Mouse (Mus musculus) skeletal muscle tissue, adult 2 months (tissue): ENCODE results near the gene Rrnad1.

Source experiments
- DNase-seq: peaks from one replicate; pipeline ENCODE4 v3.0.0-alpha.2; 2012; ENCODE audit warnings: low read depth, low spot score

Gene Rrnad1

DNA sequence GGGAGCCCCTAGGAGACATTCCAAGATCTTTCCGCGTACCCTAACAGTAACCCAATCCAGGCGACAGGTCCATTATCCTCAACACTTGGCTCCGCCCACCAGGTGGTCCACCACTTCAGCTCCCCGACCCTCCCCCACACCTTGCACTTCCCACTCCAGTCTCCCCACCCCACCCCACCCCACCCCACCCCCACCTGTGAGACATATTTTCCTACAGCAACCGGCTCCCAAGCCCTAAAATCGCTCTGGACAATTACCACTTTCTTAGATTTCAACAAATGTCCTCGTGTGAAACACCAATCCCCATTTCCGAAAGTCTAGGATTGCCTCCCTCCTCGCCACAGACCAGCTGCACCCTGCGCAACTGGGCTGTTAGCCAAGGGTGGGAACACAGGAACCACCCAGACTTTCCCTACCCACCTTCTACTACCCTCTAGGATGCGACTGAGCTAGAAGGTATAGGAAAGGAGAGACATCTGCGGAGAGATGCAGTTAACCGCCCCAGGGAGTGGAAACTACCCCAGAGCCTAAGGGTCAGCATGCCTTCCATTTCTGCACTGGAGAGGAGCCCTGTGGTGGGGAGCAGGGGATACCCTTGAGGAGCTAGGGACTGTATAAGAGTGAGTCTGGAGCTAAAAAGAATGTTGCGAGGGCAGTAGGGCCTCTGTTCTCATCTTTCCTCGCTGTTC is 18.9 kb upstream of the Rrnad1 start:
- no peak for DNase-seq

DNA sequence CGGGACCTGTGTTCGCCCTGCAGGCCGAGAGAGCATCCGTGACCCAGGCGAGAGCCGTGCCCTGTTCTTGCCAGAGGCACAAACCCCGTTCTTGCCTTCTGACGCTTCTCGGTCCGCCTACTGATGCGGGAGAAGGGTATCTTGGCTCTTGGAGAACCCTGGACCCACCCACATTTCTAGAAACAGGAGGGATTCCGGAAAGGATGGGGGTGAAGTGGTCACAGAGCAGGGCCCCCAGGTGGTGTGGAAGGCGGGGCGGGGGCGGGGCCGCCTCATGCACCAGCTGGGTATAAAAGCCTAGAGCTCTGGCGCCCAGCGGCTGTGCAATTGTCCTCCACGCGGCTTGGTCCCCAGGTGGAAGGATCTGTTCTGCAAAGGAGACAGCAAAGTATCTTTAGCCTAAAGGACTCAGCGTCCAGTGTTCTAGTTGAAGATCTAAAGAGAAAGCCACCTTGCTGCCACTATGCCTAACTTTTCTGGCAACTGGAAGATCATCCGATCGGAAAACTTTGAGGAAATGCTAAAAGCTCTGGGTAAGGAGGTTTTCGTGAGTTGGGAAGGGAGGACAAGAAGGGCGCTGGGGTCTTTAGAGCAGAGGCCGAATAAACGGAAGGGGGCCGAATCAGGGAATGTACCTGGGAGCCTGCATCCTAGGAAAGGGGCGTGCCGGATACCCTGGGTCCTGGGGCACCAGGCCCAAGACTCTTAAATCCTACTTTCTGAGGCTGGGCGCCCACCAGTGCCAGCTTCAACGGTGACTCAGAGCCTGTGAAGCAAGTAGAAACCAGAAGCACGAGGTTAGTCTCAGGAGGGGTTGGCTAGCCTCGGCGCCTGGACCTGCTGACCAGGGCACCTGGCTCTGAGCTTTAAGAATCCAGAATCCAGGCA is 18.1 kb upstream of the Rrnad1 start, which contains the start of gene Crabp2:
Gene Crabp2 (plus strand): TSS at position 289 of the 888 bp plus-strand sequence.
- DNase-seq = no peak

DNA sequence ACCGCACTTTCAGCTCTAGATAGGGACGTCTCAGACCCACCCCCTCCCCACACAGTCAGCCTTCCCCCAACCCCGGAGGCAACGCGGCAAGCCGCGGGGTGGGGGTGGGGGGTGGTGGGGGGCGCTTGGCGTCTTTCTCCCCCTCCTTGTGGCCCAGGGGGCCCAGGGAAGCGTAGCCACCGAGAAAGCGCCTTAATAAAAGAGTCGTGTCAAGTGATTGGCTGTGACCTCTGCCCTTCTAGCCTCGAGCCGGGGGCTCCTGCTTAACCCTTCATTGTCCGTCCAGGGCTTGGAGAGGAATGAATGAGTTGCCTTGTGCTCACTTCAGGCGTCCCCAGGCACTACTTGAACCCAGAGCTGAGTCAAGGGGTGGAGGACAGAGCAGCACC is 17.3 kb upstream of the Rrnad1 start:
- no peak for DNase-seq

DNA sequence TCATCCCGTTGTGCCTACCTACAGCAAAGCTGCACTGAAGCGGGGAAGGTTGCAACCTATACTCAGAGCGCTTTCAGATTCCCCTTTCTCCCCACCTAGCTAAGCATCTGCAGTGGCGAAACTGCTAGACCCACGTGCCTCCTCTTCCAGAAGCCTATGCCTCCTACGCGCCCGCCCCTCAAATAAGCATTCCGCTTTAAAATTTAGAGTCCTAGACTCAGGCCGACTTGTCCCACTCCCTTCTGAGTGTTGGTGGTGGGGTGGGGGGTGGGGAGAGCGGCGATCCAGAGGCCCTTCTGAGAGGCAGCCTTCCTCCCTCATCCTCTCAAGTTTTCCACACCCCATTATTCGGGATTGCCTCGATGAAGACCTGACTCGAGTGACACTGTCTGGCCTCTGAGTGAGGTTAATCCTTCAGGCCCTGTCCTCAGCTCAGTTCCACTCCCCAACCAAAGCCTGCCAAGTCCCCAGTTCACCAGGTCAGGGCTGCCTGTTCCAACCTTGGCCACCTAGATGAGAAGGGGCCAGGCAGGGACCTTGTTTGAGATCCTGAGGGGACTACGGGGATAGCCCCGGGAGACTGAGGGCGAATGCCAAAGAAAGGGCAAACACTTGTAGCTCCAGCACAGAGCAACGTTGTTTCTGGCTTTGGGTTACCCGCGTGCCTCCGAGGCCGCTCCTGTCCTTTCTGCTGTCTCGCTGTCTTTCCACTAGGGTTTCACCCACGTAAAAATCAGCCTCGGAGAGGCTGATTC is 16.7 kb upstream of the Rrnad1 start:
- DNase-seq = no peak

DNA sequence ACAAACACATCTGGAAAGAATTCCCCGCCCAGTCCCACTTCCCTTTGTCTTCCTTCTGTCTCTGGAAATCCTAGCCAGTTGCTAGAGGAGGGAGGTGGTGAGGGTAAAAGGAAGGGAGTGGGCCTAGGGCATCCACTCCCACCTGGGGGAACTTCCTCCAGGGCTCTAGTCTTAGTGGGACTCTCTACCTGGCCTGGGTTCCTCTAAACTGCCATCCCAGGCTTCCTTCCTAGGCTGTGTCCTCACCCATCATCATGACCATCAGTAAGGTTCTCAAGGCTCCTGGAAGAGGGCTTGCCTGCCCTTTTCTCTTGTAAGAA is 16.0 kb upstream of the Rrnad1 start:
- no peak for DNase-seq

DNA sequence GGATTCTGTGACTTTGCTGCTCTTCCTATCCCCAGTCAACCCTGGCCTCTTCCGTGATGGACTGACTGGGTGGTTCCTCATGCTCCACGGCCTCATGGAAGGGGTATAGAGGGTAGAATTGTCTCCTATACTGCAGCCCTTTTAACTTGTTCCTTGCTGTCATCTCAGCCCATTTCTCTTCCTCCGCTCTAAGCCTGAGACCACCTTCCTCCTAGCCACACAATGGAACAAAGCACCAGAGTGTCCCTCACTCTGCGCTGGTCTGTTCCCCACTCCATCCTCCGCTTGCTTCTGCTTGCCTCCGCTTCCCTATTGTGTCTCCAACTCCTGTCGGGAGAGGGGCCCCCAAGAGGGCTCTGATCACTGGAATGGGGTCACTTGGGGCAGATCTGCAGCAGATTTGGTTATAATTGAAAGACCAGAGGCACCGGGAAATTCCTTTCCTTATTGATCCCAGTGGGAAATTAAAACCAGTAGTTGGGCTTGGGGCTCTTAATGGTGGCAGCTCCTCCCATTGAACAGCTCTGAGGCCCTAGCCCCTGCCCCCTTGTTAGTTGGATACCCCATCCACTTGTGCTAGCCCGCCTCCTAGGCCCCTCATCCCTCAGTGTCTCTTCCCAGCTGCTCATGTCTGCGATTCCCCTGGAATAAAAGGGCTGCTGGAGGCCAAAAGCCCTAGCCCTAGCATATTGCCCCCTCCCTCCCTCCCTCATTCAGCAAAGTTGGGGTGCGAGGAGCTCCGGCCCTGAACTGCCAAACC is 15.4 kb upstream of the Rrnad1 start:
- no peak for DNase-seq

DNA sequence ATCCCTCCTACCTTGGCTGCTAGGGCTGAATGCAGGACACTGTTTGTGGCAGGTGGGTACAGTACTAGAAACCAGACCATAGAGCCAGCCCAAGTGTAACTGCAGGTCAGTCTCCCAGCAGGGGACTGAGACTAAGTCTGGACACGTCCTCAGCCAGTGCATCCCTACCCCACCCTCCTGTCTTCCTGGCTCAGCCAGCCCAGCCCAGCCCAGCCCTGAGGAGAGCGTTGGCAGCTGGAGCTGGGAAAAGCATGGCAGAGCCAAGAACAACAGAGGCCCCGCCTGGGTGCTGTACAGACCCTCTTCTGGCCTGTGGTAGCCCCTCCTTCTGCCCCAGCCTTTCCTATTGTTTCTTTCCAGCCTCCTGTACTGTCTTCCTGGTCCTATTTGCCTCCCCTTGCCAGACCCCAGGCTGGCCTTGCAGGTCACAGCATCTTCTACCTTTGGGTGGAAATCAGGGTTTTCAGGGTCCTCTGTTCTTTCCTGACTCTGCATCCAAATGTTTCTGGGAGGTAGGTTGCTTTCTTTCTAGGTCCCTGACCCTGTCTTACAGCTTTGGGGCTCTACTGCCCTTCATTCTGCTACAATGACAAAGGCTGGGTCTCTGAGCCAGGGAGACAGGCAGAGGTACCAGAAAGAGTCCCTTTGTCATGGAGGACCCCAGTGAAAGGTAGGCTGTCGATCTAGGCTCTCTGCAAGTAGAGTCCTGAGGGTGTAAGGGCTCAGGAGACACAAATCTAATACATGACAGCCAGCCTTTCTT is 14.5 kb upstream of the Rrnad1 start:
- DNase-seq = no peak

DNA sequence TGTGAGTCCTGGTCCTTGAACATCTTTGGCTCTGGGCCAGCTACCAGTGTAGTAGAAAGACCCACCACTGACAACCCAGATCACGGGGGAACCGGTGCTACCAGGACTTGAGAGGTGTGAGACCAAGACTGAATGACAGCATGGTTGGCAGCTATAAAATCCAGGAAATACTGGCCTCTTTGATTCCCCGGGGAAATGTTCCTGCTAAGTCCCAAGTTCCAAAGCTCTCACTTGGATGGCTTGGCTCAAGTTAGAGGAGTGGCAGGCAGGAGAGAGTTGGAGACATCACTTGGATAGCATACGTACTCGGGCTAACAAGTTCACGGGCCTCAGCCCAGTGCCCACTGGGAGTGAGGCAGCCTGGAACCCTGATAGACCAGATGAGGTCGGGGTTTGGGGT is 13.1 kb upstream of the Rrnad1 start:
- DNase-seq = no peak

DNA sequence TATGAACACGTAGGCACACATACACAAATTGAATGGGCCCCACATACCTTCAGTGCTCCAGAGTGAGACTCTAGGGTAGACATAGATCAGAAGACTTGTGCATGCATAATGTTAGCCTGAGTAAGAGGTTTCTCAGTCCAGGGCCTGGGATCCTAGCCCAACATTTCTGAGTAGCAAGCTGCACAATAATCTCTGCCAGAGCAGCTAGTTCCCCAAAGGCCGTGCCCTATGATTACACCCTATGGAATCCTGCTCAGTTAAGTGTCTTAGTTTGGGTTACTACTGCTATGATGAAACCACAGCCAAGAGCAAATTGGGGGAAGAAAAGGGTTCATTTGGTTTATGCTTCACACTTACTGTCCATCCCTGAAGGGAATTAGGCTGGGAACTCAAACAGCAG is 12.0 kb upstream of the Rrnad1 start:
- no peak for DNase-seq

DNA sequence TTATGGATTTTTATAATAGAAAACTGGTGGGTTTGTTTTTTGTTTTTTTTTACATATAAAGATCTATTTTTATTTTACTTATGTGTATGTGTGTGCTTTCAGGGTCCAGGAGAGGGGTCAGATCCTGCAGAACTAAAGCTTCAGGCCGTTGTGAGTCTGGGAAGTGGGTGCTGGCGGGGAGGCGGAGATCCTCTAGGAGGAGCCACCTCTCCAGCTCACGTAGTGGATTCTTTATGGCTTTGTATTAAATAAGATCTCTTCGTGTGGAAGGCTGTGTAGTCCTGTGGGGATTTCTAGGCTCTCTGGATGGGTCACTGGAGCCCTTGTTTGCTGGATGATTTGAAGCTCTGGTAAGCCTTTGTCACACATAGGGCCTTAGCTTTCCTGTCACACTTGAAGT is 10.1 kb upstream of the Rrnad1 start:
- no peak for DNase-seq

DNA sequence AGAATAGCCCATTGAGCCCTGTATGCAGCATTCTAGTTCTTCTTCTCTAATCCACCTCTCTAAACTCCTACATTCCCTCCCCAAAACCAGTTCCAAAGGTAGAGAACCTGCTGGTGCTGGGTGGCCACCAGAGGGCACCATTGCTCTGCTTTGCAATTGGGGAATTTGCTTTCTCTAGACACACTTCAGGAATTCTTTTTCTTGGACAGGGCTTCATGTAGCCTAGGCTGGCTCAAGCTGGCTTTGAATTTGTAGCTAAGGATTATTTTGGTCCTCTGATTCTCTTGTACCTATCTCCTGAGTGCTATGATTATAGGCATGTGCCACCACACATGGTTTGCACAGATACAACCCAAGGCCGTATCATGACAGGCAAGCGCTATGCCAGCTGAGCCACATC is 5.3 kb upstream of the Rrnad1 start:
- DNase-seq = peak; percentile 44

DNA sequence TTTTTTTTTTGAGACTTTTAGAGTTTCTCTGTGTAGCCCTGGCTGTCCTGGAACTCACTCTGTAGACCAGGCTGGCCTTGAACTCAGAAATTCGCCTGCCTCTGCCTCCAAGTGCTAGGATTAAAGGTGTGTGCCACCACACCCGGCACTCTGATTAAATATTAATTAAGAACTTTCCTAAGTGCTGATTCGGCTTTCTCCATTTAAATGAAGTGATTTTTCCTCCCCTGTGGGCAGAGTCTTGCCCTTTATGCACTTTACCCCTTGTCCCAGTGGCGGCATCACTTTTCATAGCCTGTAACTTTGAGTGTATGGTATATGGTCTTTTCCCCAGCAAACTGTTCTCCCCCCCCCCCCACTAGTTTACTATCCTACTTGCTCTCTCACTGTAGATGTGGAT is 4.7 kb upstream of the Rrnad1 start:
- no peak for DNase-seq

DNA sequence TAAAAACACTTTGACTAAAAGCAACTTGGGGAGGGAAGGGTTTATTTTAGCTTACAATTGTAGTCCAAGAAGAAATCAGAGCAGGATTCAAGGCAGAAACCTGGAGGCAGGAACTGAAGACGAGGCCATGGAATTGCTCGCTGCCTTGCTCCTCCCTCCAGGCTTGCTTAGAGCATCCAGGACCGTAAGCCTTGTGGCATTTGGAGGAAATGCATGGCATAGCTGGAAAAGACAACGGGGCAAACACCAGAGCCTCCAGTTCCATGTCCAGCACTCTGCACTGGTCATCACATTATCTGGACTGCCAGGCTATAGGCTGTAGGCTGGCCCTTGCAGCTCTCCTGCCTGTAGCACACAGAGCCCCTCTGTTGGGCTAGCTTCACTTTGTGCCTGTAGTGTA is 4.0 kb upstream of the Rrnad1 start:
- no peak for DNase-seq

DNA sequence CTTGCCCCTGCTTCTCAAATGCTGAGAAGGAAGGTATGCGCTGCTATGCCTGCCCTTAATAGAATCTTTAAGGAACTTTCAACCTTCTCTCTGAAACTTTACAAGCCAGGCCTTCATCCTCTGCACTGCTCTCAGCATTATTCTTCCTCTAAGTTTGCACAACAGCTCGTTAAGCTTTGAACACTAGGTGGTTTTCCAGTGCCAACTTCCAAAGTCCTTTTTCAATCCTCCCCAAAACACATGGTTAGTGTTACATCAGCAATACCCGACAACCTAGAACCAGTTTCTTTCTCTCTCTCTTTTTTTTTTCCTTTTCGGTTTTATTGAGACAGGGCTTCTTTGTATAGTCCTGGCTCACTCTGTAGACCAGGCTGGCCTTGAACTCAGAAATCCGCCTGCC is 3.5 kb upstream of the Rrnad1 start:
- no peak for DNase-seq

DNA sequence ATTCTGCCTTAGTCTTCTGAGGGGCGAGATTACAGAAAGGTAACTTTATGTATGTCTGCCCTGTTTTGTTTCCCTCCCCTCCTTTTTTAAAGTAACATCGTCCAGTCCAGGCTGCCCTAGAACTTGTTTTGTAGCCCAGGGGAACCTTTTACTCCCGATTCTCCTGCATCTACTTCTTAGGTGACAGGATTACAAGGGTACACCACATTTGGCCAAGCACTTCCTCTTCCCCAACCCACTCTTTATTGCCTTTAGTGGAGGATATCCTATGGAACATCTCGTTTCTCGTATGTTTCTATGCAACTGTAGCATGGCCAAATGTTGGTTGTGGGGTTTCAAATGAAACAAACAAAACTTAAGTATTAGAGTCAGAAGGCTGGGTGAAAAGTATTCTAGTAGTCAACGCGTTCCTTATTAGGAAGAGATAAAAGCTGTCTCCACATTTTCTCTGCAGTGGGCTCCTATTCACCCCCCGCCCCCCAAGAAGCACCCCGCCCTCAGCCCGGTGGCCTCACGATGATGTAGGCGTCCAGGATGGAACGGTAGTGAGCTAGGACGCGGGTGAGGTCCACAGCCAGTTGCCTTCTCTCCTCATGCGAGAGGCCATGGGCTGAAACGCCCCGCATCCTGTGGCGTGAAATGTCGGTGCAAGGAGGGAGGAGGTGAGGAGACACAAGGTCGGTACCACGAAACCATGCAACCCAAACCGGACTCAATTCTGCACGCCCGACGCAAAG is 1.0 kb downstream of the Rrnad1 start:
- no peak for DNase-seq

DNA sequence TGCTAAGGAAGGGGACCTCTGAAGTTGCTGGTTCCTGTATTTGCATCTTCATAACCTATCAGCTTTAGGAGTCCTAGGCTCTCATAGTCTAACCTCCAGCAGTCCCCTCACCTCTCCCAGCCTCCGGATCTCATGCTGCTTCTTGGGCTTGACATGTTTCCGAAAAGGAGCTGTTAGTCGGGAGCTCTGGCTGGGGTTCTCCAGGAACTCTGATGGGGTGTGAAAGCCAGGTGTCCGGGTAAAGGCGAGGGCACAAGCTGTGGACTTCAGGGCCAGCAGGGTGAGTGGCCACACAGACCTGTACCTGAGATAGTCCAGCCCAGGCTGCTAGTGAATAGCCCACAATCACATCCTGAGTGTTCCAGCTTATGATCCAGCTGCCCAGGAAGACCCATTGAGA is 3.1 kb downstream of the Rrnad1 start:
- DNase-seq = no peak

DNA sequence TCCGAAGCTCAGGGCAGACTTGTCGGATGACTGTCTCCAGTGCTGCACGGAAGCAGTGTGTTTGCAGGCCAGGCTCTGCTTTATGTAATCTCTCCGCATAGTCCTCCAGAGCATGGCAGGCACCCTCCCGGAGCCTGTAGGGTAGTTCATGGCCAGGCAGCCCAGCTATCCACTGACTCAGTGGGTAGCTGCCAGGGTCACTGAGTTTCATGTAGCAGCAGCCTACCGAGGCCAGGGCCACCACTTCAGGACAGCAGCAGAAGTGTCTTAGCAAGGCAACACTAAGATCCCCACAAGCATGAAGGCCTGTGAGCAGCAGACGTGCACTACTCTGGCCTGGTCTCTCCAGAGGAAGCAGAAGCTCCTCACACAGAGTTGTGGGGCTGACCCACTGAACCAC is 5.5 kb downstream of the Rrnad1 start:
- DNase-seq = no peak

DNA sequence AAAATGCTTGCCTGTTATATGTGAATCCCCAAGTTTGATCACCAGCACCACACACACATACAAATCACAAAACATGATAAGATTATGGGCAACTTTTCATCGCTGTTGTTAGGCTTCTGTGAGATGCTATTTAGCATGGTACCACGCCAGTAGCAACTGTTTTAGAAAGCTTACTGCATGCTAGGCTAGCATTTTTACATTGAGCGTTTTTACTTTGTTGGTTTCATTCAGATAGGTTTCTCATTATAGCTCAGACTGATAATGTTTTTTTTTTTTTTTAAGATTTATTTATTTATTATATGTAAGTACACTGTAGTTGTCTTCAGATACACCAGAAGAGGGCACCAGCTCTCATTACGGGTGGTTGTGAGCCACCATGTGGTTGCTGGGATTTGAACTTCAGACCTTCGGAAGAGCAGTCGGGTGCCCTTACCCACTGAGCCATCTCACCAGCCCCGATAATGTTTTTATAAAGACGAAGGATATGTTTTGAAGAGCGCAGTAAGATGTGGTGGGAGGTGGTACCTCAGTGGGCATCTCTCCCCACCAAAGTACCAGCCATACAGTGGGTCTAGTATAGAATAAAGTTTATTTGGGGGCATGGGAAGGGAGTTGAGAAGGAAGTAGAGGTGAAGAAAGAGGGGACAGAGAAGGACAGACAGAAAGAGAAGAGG is 10.1 kb downstream of the Rrnad1 start:
- DNase-seq = no peak

DNA sequence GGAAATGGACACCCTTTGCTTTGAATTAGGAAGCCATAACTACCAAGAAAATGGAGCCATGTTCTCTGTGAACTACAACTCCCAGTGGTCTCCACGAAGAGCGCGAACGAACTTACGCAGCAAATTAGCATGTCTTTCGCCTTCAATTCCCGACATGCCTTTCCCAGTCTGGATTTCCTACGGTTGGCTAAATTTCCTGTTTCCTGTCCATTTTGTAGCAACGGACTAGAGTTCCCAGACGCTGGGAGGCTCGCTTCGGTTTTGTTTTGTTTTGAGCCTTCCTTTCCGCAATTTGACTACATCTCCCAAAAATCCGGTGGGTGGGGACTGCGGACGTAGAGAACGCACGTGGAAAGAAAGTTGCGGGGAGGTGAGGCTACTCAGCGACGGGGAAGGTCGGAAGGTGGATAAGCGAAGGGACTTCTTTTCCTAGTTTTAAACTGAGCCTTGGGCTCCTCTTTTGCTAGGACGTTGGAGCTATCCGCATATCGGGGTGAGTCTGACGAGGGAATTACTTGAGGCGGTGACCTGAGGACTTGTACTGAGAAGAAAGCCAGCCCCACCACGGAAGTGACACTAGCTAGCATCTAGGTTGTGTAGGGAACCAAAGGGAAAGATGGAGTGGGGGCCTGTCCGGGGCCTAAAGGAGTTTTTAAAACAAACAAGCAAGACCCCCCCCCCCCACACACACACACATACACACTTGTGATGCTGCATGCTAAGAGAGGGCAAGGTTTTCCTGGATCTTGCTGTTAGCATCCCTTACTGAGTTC is 11.0 kb downstream of the Rrnad1 start, which contains the start of gene Mrpl24:
Gene Mrpl24 (plus strand): TSS at position 171 of the 773 bp plus-strand sequence.
- peak; percentile 88 for DNase-seq
